Mouse (Mus musculus): ENCODE measurements around the gene Hsd17b7. TPM values are rescaled to one million over a fixed set of nuclear protein-coding genes. Genes with fewer than 3 reads are reported as not detected.
"Not testable (repeated sequence)": the region's sequence is repeated elsewhere in the genome, so short reads cannot be mapped to it uniquely, and the experiment has no call there.

Hsd17b7 gene
- total RNA-seq (2021): 1 to 10 TPM; 5.2 to 9.5 TPM
- long read RNA-seq, experiment 1, full-length matches to known transcripts: 3 of 5 reads
- long read RNA-seq, experiment 1, partial matches to known transcripts: 0 of 5 reads
- long read RNA-seq, experiment 1, other reads (novel, unspliced or antisense): 2 of 5 reads
- long read RNA-seq, experiment 2, full-length matches to known transcripts: 7 of 10 reads
- long read RNA-seq, experiment 2, partial matches to known transcripts: 0 of 10 reads
- long read RNA-seq, experiment 2, other reads (novel, unspliced or antisense): 3 of 10 reads

GRCm38 (mm10) chr1:169968792-169969515 is at the start of gene Hsd17b7:
Gene Hsd17b7 (minus strand): TSS chr1:169969241.
- no peak for TF ChIP-seq CTCF (IDR thresholded peaks at IDR 0.05)
- intact Hi-C loops (cut with DNase I): loop anchor here (1.0 to 5.0 kb wide), 2 partner anchors 168 to 438 kb away; partner anchors contain the start of gene Nuf2
- peak within 1 kb of the TSS; percentile 86 for H3K27ac ChIP-seq
- DNase-seq: peak; percentile 100
- H3K4me3 ChIP-seq: peak within 1 kb of the TSS; percentile 90

GRCm38 (mm10) chr1:170014784-170015183 is 45.7 kb upstream of the Hsd17b7 start:
- TF ChIP-seq CTCF (IDR thresholded peaks at IDR 0.05): no peak
- intact Hi-C loops (cut with DNase I): no loop called here
- H3K27ac ChIP-seq: no peak overlapping the region
- H3K4me3 ChIP-seq: no peak overlapping the region
- DNase-seq: no peak

GRCm38 (mm10) chr1:170010716-170011505 is 41.9 kb upstream of the Hsd17b7 start:
- Histone ChIP-seq H3K4me3 (no peak overlapping the region), H3K27ac (peak overlapping the region; percentile 66)
- TF ChIP-seq CTCF (IDR thresholded peaks at IDR 0.05): no peak
- DNase-seq: peak; percentile 64
- intact Hi-C loops (cut with DNase I): no loop called here

GRCm38 (mm10) chr1:170009296-170009695 is 40.3 kb upstream of the Hsd17b7 start:
- Histone ChIP-seq H3K27ac (no peak overlapping the region), H3K4me3 (no peak overlapping the region)
- DNase-seq: no peak
- intact Hi-C loops (cut with DNase I): no loop called here
- no peak for TF ChIP-seq CTCF (IDR thresholded peaks at IDR 0.05)

- DNase-seq: no peak
- Histone ChIP-seq H3K4me3 (no peak overlapping the region), H3K27ac (no peak overlapping the region; the same call in 1 of the 2 replicates)
- intact Hi-C loops (cut with DNase I): no loop called here
- TF ChIP-seq CTCF (IDR thresholded peaks at IDR 0.05): no peak
Observed at GRCm38 (mm10) chr1:170008432-170009220, 39.6 kb upstream of the Hsd17b7 start.

- peak; percentile 57 for DNase-seq
- peak overlapping the region; percentile 62 for H3K27ac ChIP-seq
- no peak overlapping the region for H3K4me3 ChIP-seq
- intact Hi-C loops (cut with DNase I): no loop called here
- no peak for TF ChIP-seq CTCF (IDR thresholded peaks at IDR 0.05)
Observed at GRCm38 (mm10) chr1:170006516-170006915, 37.5 kb upstream of the Hsd17b7 start.

GRCm38 (mm10) chr1:170005297-170005696 is 36.3 kb upstream of the Hsd17b7 start:
- no peak overlapping the region for H3K4me3 ChIP-seq
- intact Hi-C loops (cut with DNase I): no loop called here
- TF ChIP-seq CTCF (IDR thresholded peaks at IDR 0.05): no peak
- DNase-seq: no peak
- no peak overlapping the region for H3K27ac ChIP-seq

GRCm38 (mm10) chr1:169993901-169994300 is 24.9 kb upstream of the Hsd17b7 start:
- intact Hi-C loops (cut with DNase I): not testable (repeated sequence)

GRCm38 (mm10) chr1:169986166-169986565 is 17.1 kb upstream of the Hsd17b7 start:
- intact Hi-C loops (cut with DNase I): no loop called here
- H3K27ac ChIP-seq: 0 out of 2 replicates have a peak overlapping the region, but pooled peaks have one; percentile 31
- no peak for TF ChIP-seq CTCF (IDR thresholded peaks at IDR 0.05)
- no peak overlapping the region for H3K4me3 ChIP-seq
- no peak for DNase-seq

More at GRCm38 (mm10) chr1:169993901-169994300, 24.9 kb upstream of the Hsd17b7 start:
- H3K27ac ChIP-seq, H3K4me3 ChIP-seq, DNase-seq: not testable (repeated sequence)

- TF ChIP-seq CTCF (IDR thresholded peaks at IDR 0.05): no peak
- H3K27ac ChIP-seq: no peak overlapping the region
- no peak for DNase-seq
- intact Hi-C loops (cut with DNase I): no loop called here
- no peak overlapping the region for H3K4me3 ChIP-seq
Observed at GRCm38 (mm10) chr1:169977621-169978020, 8.6 kb upstream of the Hsd17b7 start.

- TF ChIP-seq CTCF (IDR thresholded peaks at IDR 0.05): no peak
- Histone ChIP-seq H3K27ac (no peak overlapping the region), H3K4me3 (no peak overlapping the region)
- intact Hi-C loops (cut with DNase I): loop anchor here (5.0 kb wide), 1 partner anchor 80 kb away; no protein-coding TSS in a partner anchor
- no peak for DNase-seq
Observed at GRCm38 (mm10) chr1:169971998-169972397, 3.0 kb upstream of the Hsd17b7 start.

GRCm38 (mm10) chr1:169970936-169971335 is 1.9 kb upstream of the Hsd17b7 start:
- Histone ChIP-seq H3K27ac (no peak overlapping the region), H3K4me3 (no peak overlapping the region)
- no peak for DNase-seq
- no peak for TF ChIP-seq CTCF (IDR thresholded peaks at IDR 0.05)
- intact Hi-C loops (cut with DNase I): loop anchor here (5.0 kb wide), 1 partner anchor 81 kb away; no protein-coding TSS in a partner anchor
